Mouse (Mus musculus) heart, adult 2 months (tissue): ENCODE results near the gene Znrd1. TPM values are rescaled to one million over a fixed set of nuclear protein-coding genes. Genes with fewer than 3 reads are reported as not detected.

Source experiments
- DNase-seq, 2 experiments: peaks; one replicate each; pipeline ENCODE4 v3.0.0; 2021
- H3K27ac ChIP-seq: fragments of 200-600 bp; 2 replicates; pipeline ENCODE4 v1.8.1; 2022
- H3K27me3 ChIP-seq: fragments of 200-500 bp; 2 replicates; pipeline ENCODE4 v1.6.1; 2012; ENCODE audit warnings: mild to moderate bottlenecking, low read length, inconsistent platforms, mixed read lengths; ENCODE audit not compliant: control insufficient read depth, insufficient read depth
- H3K36me3 ChIP-seq: fragments of 200-500 bp; 2 replicates; pipeline ENCODE4 v1.6.1; 2012; ENCODE audit warnings: low read length, inconsistent platforms; ENCODE audit not compliant: control insufficient read depth, insufficient read depth
- H3K4me1 ChIP-seq: fragments of 200-500 bp; 2 replicates; pipeline ENCODE4 v1.6.1; 2011; ENCODE audit warnings: low read length; ENCODE audit not compliant: control insufficient read depth, insufficient read depth
- H3K4me3 ChIP-seq: fragments of 200-600 bp; 2 replicates; pipeline ENCODE4 v1.8.1; 2022
- H3K79me2 ChIP-seq: fragments of 200-500 bp; replicated peaks from 2 replicates; pipeline ENCODE4 v1.6.1; 2012; ENCODE audit warnings: mild to moderate bottlenecking, inconsistent platforms, low read length, moderate library complexity, mixed read lengths; ENCODE audit not compliant: control insufficient read depth, insufficient read depth
- H3K9ac ChIP-seq: fragments of 200-500 bp; 2 replicates; pipeline ENCODE4 v1.6.1; 2012; ENCODE audit warnings: low read depth, mild to moderate bottlenecking, control low read depth, inconsistent platforms, low read length, mixed read lengths
- CTCF ChIP-seq: fragments of 200-600 bp; IDR thresholded peaks from 2 replicates; pipeline ENCODE4 v1.8.1; 2022; ENCODE audit warnings: antibody characterized with exemption, mild to moderate bottlenecking, moderate library complexity
- EP300 ChIP-seq: fragments of 200-500 bp; IDR thresholded peaks from 2 replicates; pipeline ENCODE4 v1.6.1; 2011; ENCODE audit warnings: low read depth, low read length, control low read depth; ENCODE audit not compliant: insufficient read depth
- POLR2A ChIP-seq: fragments of 200-500 bp; IDR thresholded peaks from 2 replicates; pipeline ENCODE4 v1.6.1; 2011; ENCODE audit warnings: mild to moderate bottlenecking, low read depth, low read length, control low read depth; ENCODE audit not compliant: insufficient read depth
- WGBS: fragments of 180-500 bp; shearing (Covaris S2); methylation state at CpG from one replicate; pipeline ENCODE4 v1.1.7; 2018; 5-methylcytosine and 5-hydroxymethylcytosine counted together
- intact Hi-C: fragments of 180-260 bp; cut with DNase I; formaldehyde crosslinking; loops from one replicate; pipeline ENCODE4 v1.15.1; 2025
- polyA plus RNA-seq: library from polyadenylated mRNA; depleted of rRNA; stranded (reverse); fragments of >200 nt; gene quantifications from 2 replicates; pipeline ENCODE4 v1.2.3, GENCODE M21; 2012
- total RNA-seq, 2 experiments: library from RNA; stranded (reverse); gene quantifications; 2 replicates each; pipeline ENCODE4 v1.2.3; 2021

Gene Znrd1
- total and polyA plus RNA-seq, 3 experiments: 19.8 to 29.0 (median 25.9) TPM

GRCm38 (mm10) chr17:36947051-36947819 lies 11.1 kb downstream of the Znrd1 start:
- Histone ChIP-seq H3K4me3 (peak overlapping the region; percentile 78), H3K27me3 (no peaks in the 10 kb centered on the region), H3K36me3 (peaks cover 2% of the 10 kb centered on the region; the same call in 1 of the 2 replicates), H3K27ac (peak overlapping the region; percentile 72), H3K9ac (peak overlapping the region; percentile 74), H3K79me2 (no peaks in the 10 kb centered on the region), H3K4me1 (peaks cover 5% of the 10 kb centered on the region)
- WGBS: 1% methylated on average over 62 of the region's 62 CpGs
- TF ChIP-seq CTCF (peak; percentile 64), EP300 (no peak)
- intact Hi-C loops: no loop called here
- peak; percentile 67 to 79 for DNase-seq

GRCm38 (mm10) chr17:36944121-36944775 lies 14.1 kb downstream of the Znrd1 start:
- Histone ChIP-seq H3K36me3 (no peaks in the 10 kb centered on the region), H3K79me2 (no peaks in the 10 kb centered on the region), H3K27me3 (no peaks in the 10 kb centered on the region), H3K4me1 (peaks cover 5% of the 10 kb centered on the region), H3K9ac (no peak overlapping the region), H3K27ac (no peak overlapping the region), H3K4me3 (no peak overlapping the region)
- no peak for TF ChIP-seq POLR2A
- no peak for TF ChIP-seq EP300
- TF ChIP-seq CTCF: peak; percentile 50
- 45% methylated on average over 9 of the region's 9 CpGs for WGBS
- intact Hi-C loops: no loop called here
- DNase-seq: no peak

GRCm38 (mm10) chr17:36943691-36944090 lies 14.7 kb downstream of the Znrd1 start:
- Histone ChIP-seq H3K27me3 (no peaks in the 10 kb centered on the region), H3K4me1 (peaks cover 5% of the 10 kb centered on the region), H3K9ac (no peak overlapping the region), H3K4me3 (no peak overlapping the region; the same call in 1 of the 2 replicates), H3K79me2 (no peaks in the 10 kb centered on the region), H3K36me3 (no peaks in the 10 kb centered on the region), H3K27ac (no peak overlapping the region; the same call in 1 of the 2 replicates)
- no peak for DNase-seq
- intact Hi-C loops: no loop called here
- 31% methylated on average over 5 of the region's 5 CpGs for WGBS
- TF ChIP-seq CTCF (no peak), EP300 (no peak), POLR2A (no peak)

GRCm38 (mm10) chr17:36942791-36943471 lies 15.4 kb downstream of the Znrd1 start, which contains the start of gene Rnf39:
Gene Rnf39 (plus strand): TSS chr17:36942918.
- Histone ChIP-seq H3K79me2 (no peaks in the 10 kb centered on the region), H3K36me3 (no peaks in the 10 kb centered on the region), H3K27me3 (no peaks in the 10 kb centered on the region), H3K9ac (peak within 1 kb of the TSS; percentile 34), H3K4me1 (peaks cover 5% of the 10 kb centered on the region), H3K27ac (peak within 1 kb of the TSS; percentile 63), H3K4me3 (peak within 1 kb of the TSS; percentile 42)
- intact Hi-C loops: no loop called here
- TF ChIP-seq EP300: no peak
- peak in 1 of 2 experiments; percentile 58 for DNase-seq
- 6% methylated on average over 59 of the region's 59 CpGs for WGBS

- Histone ChIP-seq H3K9ac (peak overlapping the region; percentile 34), H3K79me2 (no peaks in the 10 kb centered on the region), H3K4me1 (peaks cover 5% of the 10 kb centered on the region), H3K27me3 (no peaks in the 10 kb centered on the region), H3K36me3 (no peaks in the 10 kb centered on the region), H3K4me3 (peak overlapping the region; percentile 42), H3K27ac (peak overlapping the region; percentile 63)
- TF ChIP-seq EP300 (0 out of 2 replicates have a peak, but pooled peaks have one; percentile 13), POLR2A (no peak)
- peak; percentile 71 to 81 for DNase-seq
- intact Hi-C loops: no loop called here
- WGBS: 24% methylated on average over 10 of the region's 10 CpGs
Measured at GRCm38 (mm10) chr17:36942391-36942790, 16.0 kb downstream of the Znrd1 start.

GRCm38 (mm10) chr17:36938056-36938455 lies 20.3 kb downstream of the Znrd1 start:
- 60% methylated on average over 2 of the region's 2 CpGs for WGBS
- Histone ChIP-seq H3K4me3 (no peak overlapping the region), H3K79me2 (no peaks in the 10 kb centered on the region), H3K4me1 (peaks cover 3% of the 10 kb centered on the region; the same call in 1 of the 2 replicates), H3K27me3 (no peaks in the 10 kb centered on the region), H3K27ac (no peak overlapping the region), H3K9ac (no peak overlapping the region), H3K36me3 (no peaks in the 10 kb centered on the region)
- TF ChIP-seq CTCF (no peak), EP300 (no peak), POLR2A (no peak)
- intact Hi-C loops: no loop called here
- no peak for DNase-seq
